Mouse (Mus musculus) small intestine, adult 2 months (tissue): ENCODE measurements at regions not wholly inside any gene's neighbourhood (a gene's known extent, or its start where the extent isn't known, plus 50 kb on each side); places are given as distances from the start of the nearest gene placed in this dataset.

Experiments used
- H3K27ac ChIP-seq: fragments of 200-500 bp; 2 replicates; pipeline ENCODE4 v1.5.1; 2012; ENCODE audit warnings: low read depth, low read length, control low read depth, inconsistent platforms; ENCODE audit not compliant: insufficient read depth
- H3K27me3 ChIP-seq: fragments of 200-500 bp; 2 replicates; pipeline ENCODE4 v1.6.1; 2012; ENCODE audit warnings: mild to moderate bottlenecking, moderate library complexity, low read length, inconsistent platforms; ENCODE audit not compliant: control insufficient read depth, insufficient read depth
- H3K36me3 ChIP-seq: fragments of 200-500 bp; 2 replicates; pipeline ENCODE4 v1.6.1; 2012; ENCODE audit warnings: mild to moderate bottlenecking, low read length, control low read depth, inconsistent platforms; ENCODE audit not compliant: control insufficient read depth, insufficient read depth
- H3K4me1 ChIP-seq: fragments of 200-500 bp; 2 replicates; pipeline ENCODE4 v1.6.1; 2012; ENCODE audit warnings: low read length, inconsistent platforms, mixed read lengths; ENCODE audit not compliant: control insufficient read depth, insufficient read depth, insufficient read length
- H3K4me3 ChIP-seq: fragments of 200-500 bp; 2 replicates; pipeline ENCODE4 v1.5.1; 2012; ENCODE audit warnings: low read depth, mild to moderate bottlenecking, control low read depth, inconsistent platforms, low read length, moderate library complexity
- CTCF ChIP-seq: fragments of 200-500 bp; IDR thresholded peaks from 2 replicates; pipeline ENCODE4 v1.5.1; 2012; ENCODE audit warnings: low read depth, mild to moderate bottlenecking, control low read depth, inconsistent platforms, low read length, moderate library complexity, mixed read lengths; ENCODE audit not compliant: insufficient replicate concordance, insufficient read length; ENCODE audit errors: extremely low read depth
- POLR2A ChIP-seq: fragments of 200-500 bp; IDR thresholded peaks from 2 replicates; pipeline ENCODE4 v1.6.1; 2012; ENCODE audit warnings: low read depth, mild to moderate bottlenecking, control low read depth, inconsistent platforms, low read length, moderate library complexity
- WGBS: fragments of 180-500 bp; shearing (Covaris S2); methylation state at CpG from one replicate; pipeline ENCODE4 v1.1.7; 2018; 5-methylcytosine and 5-hydroxymethylcytosine counted together

- H3K27me3 ChIP-seq, result no peaks in the 10 kb centered on the region
- H3K4me1 ChIP-seq, result no peaks in the 10 kb centered on the region
- H3K4me3 ChIP-seq, result no peak overlapping the region
- 83% methylated on average over 21 of the region's 21 CpGs for WGBS
- no peaks in the 10 kb centered on the region for H3K36me3 ChIP-seq
- no peak overlapping the region for H3K27ac ChIP-seq
- TF ChIP-seq POLR2A (no peak), CTCF (no peak)
Observed at GRCm38 (mm10) chr8:8812051-8812806, 121.9 kb upstream of the Arglu1 start.

- Histone ChIP-seq H3K4me3 (no peak overlapping the region), H3K4me1 (no peaks in the 10 kb centered on the region), H3K36me3 (no peaks in the 10 kb centered on the region), H3K27ac (no peak overlapping the region), H3K27me3 (no peaks in the 10 kb centered on the region)
- TF ChIP-seq POLR2A, result no peak
- no peak for TF ChIP-seq CTCF
- 30% methylated on average over 4 of the region's 4 CpGs for WGBS
Observed at GRCm38 (mm10) chr8:8810928-8811327, 120.6 kb upstream of the Arglu1 start.

GRCm38 (mm10) chr8:8809835-8810439 lies 119.6 kb upstream of the Arglu1 start:
- H3K27me3 ChIP-seq, result no peaks in the 10 kb centered on the region
- TF ChIP-seq POLR2A, result no peak
- TF ChIP-seq CTCF, result no peak
- 84% methylated on average over 9 of the region's 9 CpGs for WGBS
- no peak overlapping the region for H3K27ac ChIP-seq
- no peak overlapping the region for H3K4me3 ChIP-seq
- no peaks in the 10 kb centered on the region for H3K36me3 ChIP-seq
- H3K4me1 ChIP-seq, result no peaks in the 10 kb centered on the region

- Histone ChIP-seq H3K36me3 (no peaks in the 10 kb centered on the region), H3K27ac (no peak overlapping the region), H3K4me3 (no peak overlapping the region), H3K4me1 (no peaks in the 10 kb centered on the region), H3K27me3 (no peaks in the 10 kb centered on the region)
- TF ChIP-seq CTCF (no peak), POLR2A (no peak)
- WGBS, result 76% methylated on average over 8 of the region's 8 CpGs
Observed at GRCm38 (mm10) chr8:8809349-8809748, 119.0 kb upstream of the Arglu1 start.

- H3K36me3 ChIP-seq, result no peaks in the 10 kb centered on the region
- TF ChIP-seq POLR2A, result no peak
- no peak for TF ChIP-seq CTCF
- 76% methylated on average over 6 of the region's 6 CpGs for WGBS
- H3K4me1 ChIP-seq, result no peaks in the 10 kb centered on the region
- H3K27ac ChIP-seq, result no peak overlapping the region
- H3K27me3 ChIP-seq, result no peaks in the 10 kb centered on the region
- no peak overlapping the region for H3K4me3 ChIP-seq
Observed at GRCm38 (mm10) chr8:8802761-8803340, 112.5 kb upstream of the Arglu1 start.

GRCm38 (mm10) chr8:8802317-8802716 lies 112.0 kb upstream of the Arglu1 start:
- TF ChIP-seq POLR2A (no peak), CTCF (no peak)
- H3K4me3 ChIP-seq, result no peak overlapping the region
- H3K4me1 ChIP-seq, result no peaks in the 10 kb centered on the region
- H3K27ac ChIP-seq, result no peak overlapping the region
- no peaks in the 10 kb centered on the region for H3K36me3 ChIP-seq
- 71% methylated on average over 5 of the region's 5 CpGs for WGBS
- H3K27me3 ChIP-seq, result no peaks in the 10 kb centered on the region

- Histone ChIP-seq H3K4me1 (no peaks in the 10 kb centered on the region), H3K27ac (no peak overlapping the region), H3K4me3 (no peak overlapping the region), H3K36me3 (no peaks in the 10 kb centered on the region), H3K27me3 (no peaks in the 10 kb centered on the region)
- no peak for TF ChIP-seq POLR2A
- no peak for TF ChIP-seq CTCF
- WGBS, result 43% methylated on average over 5 of the region's 5 CpGs
Observed at GRCm38 (mm10) chr8:8801578-8801977, 111.3 kb upstream of the Arglu1 start.
